Mouse (Mus musculus): ENCODE data around the gene Trmt2b. TPM values are rescaled to one million over a fixed set of nuclear protein-coding genes. Genes with fewer than 3 reads are reported as not detected.

Gene Trmt2b
- polyA plus RNA-seq, 1 experiment from 2014 or later, result 8.9 TPM

- H3K27me3 ChIP-seq (ENCODE audit: control insufficient read depth, insufficient read depth, low read depth, low read length), result no peaks in the 10 kb centered on the region
- H3K4me1 ChIP-seq (ENCODE audit: control insufficient read depth, low read depth, low read length), result no peaks in the 10 kb centered on the region
- H3K9ac ChIP-seq (ENCODE audit: low read depth, low read length), result no peak overlapping the region
- 82% methylated on average over 2 of the region's 2 CpGs for WGBS (ENCODE audit: insufficient replicate concordance)
- no peak overlapping the region for H3K4me2 ChIP-seq (ENCODE audit: low read depth, low read length)
- no peak overlapping the region for H3K4me3 ChIP-seq (ENCODE audit: low read depth, low read length)
- H3K36me3 ChIP-seq (ENCODE audit: control insufficient read depth, insufficient read depth), result no peaks in the 10 kb centered on the region; the same call in 1 of the 2 replicates
- H3K9me3 ChIP-seq (replicated peaks; ENCODE audit: control insufficient read depth, low read length), result no peaks in the 10 kb centered on the region
- H3K27ac ChIP-seq (ENCODE audit: low read length), result no peak overlapping the region
- no peak for ATAC-seq (ENCODE audit: low read depth)
Observed at GRCm38 (mm10) chrX:134248202-134248601, 28.6 kb downstream of the Trmt2b start.

- WGBS (ENCODE audit: insufficient replicate concordance), result 82% methylated on average over 10 of the region's 10 CpGs
- Histone ChIP-seq H3K4me2 (ENCODE audit: low read depth, low read length) (no peak overlapping the region), H3K36me3 (ENCODE audit: control insufficient read depth, insufficient read depth) (no peaks in the 10 kb centered on the region; the same call in 1 of the 2 replicates), H3K4me3 (ENCODE audit: low read depth, low read length) (no peak overlapping the region), H3K27me3 (ENCODE audit: control insufficient read depth, insufficient read depth, low read depth, low read length) (no peaks in the 10 kb centered on the region), H3K9me3 (replicated peaks; ENCODE audit: control insufficient read depth, low read length) (no peaks in the 10 kb centered on the region), H3K27ac (ENCODE audit: low read length) (no peak overlapping the region), H3K4me1 (ENCODE audit: control insufficient read depth, low read depth, low read length) (no peaks in the 10 kb centered on the region), H3K9ac (ENCODE audit: low read depth, low read length) (no peak overlapping the region)
- ATAC-seq (ENCODE audit: low read depth), result no peak
Observed at GRCm38 (mm10) chrX:134245946-134246345, 30.8 kb downstream of the Trmt2b start.

- no peak for ATAC-seq (ENCODE audit: low read depth)
- no peaks in the 10 kb centered on the region for H3K27me3 ChIP-seq (ENCODE audit: control insufficient read depth, insufficient read depth, low read depth, low read length)
- no peak overlapping the region for H3K27ac ChIP-seq (ENCODE audit: low read length)
- 83% methylated on average over 10 of the region's 10 CpGs for WGBS (ENCODE audit: insufficient replicate concordance)
- H3K9me3 ChIP-seq (replicated peaks; ENCODE audit: control insufficient read depth, low read length), result no peaks in the 10 kb centered on the region
- no peaks in the 10 kb centered on the region for H3K36me3 ChIP-seq (ENCODE audit: control insufficient read depth, insufficient read depth)
- H3K4me3 ChIP-seq (ENCODE audit: low read depth, low read length), result no peak overlapping the region
- no peak overlapping the region for H3K4me2 ChIP-seq (ENCODE audit: low read depth, low read length)
- no peaks in the 10 kb centered on the region for H3K4me1 ChIP-seq (ENCODE audit: control insufficient read depth, low read depth, low read length)
- no peak overlapping the region for H3K9ac ChIP-seq (ENCODE audit: low read depth, low read length)
Observed at GRCm38 (mm10) chrX:134238266-134238665, 38.5 kb downstream of the Trmt2b start.

- Histone ChIP-seq H3K9me3 (replicated peaks; ENCODE audit: control insufficient read depth, low read length) (no peaks in the 10 kb centered on the region), H3K4me3 (ENCODE audit: low read depth, low read length) (no peak overlapping the region), H3K27ac (ENCODE audit: low read length) (no peak overlapping the region), H3K27me3 (ENCODE audit: control insufficient read depth, insufficient read depth, low read depth, low read length) (no peaks in the 10 kb centered on the region), H3K9ac (ENCODE audit: low read depth, low read length) (no peak overlapping the region), H3K4me1 (ENCODE audit: control insufficient read depth, low read depth, low read length) (no peaks in the 10 kb centered on the region), H3K4me2 (ENCODE audit: low read depth, low read length) (no peak overlapping the region), H3K36me3 (ENCODE audit: control insufficient read depth, insufficient read depth) (no peaks in the 10 kb centered on the region)
- 43% methylated on average over 1 of the region's 1 CpGs for WGBS (ENCODE audit: insufficient replicate concordance)
- no peak for ATAC-seq (ENCODE audit: low read depth)
Observed at GRCm38 (mm10) chrX:134233048-134233447, 43.7 kb downstream of the Trmt2b start.

GRCm38 (mm10) chrX:134221856-134222255 is 54.9 kb downstream of the Trmt2b start, which contains the start of gene Nox1:
Gene Nox1 (minus strand): TSS chrX:134221956.
- Histone ChIP-seq H3K4me2 (ENCODE audit: low read depth, low read length) (no peak within 1 kb of the TSS), H3K4me1 (ENCODE audit: control insufficient read depth, low read depth, low read length) (no peaks in the 10 kb centered on the region), H3K9ac (ENCODE audit: low read depth, low read length) (no peak within 1 kb of the TSS), H3K36me3 (ENCODE audit: control insufficient read depth, insufficient read depth) (no peaks in the 10 kb centered on the region), H3K27ac (ENCODE audit: low read length) (no peak within 1 kb of the TSS), H3K4me3 (ENCODE audit: low read depth, low read length) (no peak within 1 kb of the TSS), H3K9me3 (replicated peaks; ENCODE audit: control insufficient read depth, low read length) (no peaks in the 10 kb centered on the region), H3K27me3 (ENCODE audit: control insufficient read depth, insufficient read depth, low read depth, low read length) (no peaks in the 10 kb centered on the region)
- ATAC-seq (ENCODE audit: low read depth), result no peak
- 53% methylated on average over 4 of the region's 4 CpGs for WGBS (ENCODE audit: insufficient replicate concordance)

- no peaks in the 10 kb centered on the region for H3K36me3 ChIP-seq (ENCODE audit: control insufficient read depth, insufficient read depth)
- no peak for ATAC-seq (ENCODE audit: low read depth)
- no peak overlapping the region for H3K4me3 ChIP-seq (ENCODE audit: low read depth, low read length)
- no peak overlapping the region for H3K27ac ChIP-seq (ENCODE audit: low read length)
- no peak overlapping the region for H3K4me2 ChIP-seq (ENCODE audit: low read depth, low read length)
- H3K9ac ChIP-seq (ENCODE audit: low read depth, low read length), result no peak overlapping the region
- 45% methylated on average over 3 of the region's 3 CpGs for WGBS (ENCODE audit: insufficient replicate concordance)
- no peaks in the 10 kb centered on the region for H3K9me3 ChIP-seq (replicated peaks; ENCODE audit: control insufficient read depth, low read length)
- H3K4me1 ChIP-seq (ENCODE audit: control insufficient read depth, low read depth, low read length), result no peaks in the 10 kb centered on the region
- no peaks in the 10 kb centered on the region for H3K27me3 ChIP-seq (ENCODE audit: control insufficient read depth, insufficient read depth, low read depth, low read length)
Observed at GRCm38 (mm10) chrX:134220618-134221017, 56.2 kb downstream of the Trmt2b start.

- no peaks in the 10 kb centered on the region for H3K27me3 ChIP-seq (ENCODE audit: control insufficient read depth, insufficient read depth, low read depth, low read length)
- no peaks in the 10 kb centered on the region for H3K36me3 ChIP-seq (ENCODE audit: control insufficient read depth, insufficient read depth)
- H3K9ac ChIP-seq (ENCODE audit: low read depth, low read length), result no peak overlapping the region
- no peaks in the 10 kb centered on the region for H3K4me1 ChIP-seq (ENCODE audit: control insufficient read depth, low read depth, low read length)
- H3K4me3 ChIP-seq (ENCODE audit: low read depth, low read length), result no peak overlapping the region
- no peak for ATAC-seq (ENCODE audit: low read depth)
- H3K4me2 ChIP-seq (ENCODE audit: low read depth, low read length), result no peak overlapping the region
- H3K9me3 ChIP-seq (replicated peaks; ENCODE audit: control insufficient read depth, low read length), result no peaks in the 10 kb centered on the region
- no peak overlapping the region for H3K27ac ChIP-seq (ENCODE audit: low read length)
- 31% methylated on average over 4 of the region's 4 CpGs for WGBS (ENCODE audit: insufficient replicate concordance)
Observed at GRCm38 (mm10) chrX:134218161-134218560, 58.6 kb downstream of the Trmt2b start.

- Histone ChIP-seq H3K4me2 (ENCODE audit: low read depth, low read length) (no peak overlapping the region), H3K4me3 (ENCODE audit: low read depth, low read length) (no peak overlapping the region), H3K36me3 (ENCODE audit: control insufficient read depth, insufficient read depth) (no peaks in the 10 kb centered on the region), H3K27me3 (ENCODE audit: control insufficient read depth, insufficient read depth, low read depth, low read length) (no peaks in the 10 kb centered on the region), H3K4me1 (ENCODE audit: control insufficient read depth, low read depth, low read length) (no peaks in the 10 kb centered on the region), H3K9ac (ENCODE audit: low read depth, low read length) (no peak overlapping the region), H3K27ac (ENCODE audit: low read length) (no peak overlapping the region), H3K9me3 (replicated peaks; ENCODE audit: control insufficient read depth, low read length) (no peaks in the 10 kb centered on the region)
- ATAC-seq (ENCODE audit: low read depth), result no peak
- WGBS (ENCODE audit: insufficient replicate concordance), result 68% methylated on average over 7 of the region's 7 CpGs
Observed at GRCm38 (mm10) chrX:134211151-134211642, 65.6 kb downstream of the Trmt2b start.

GRCm38 (mm10) chrX:134208491-134208890 is 68.3 kb downstream of the Trmt2b start:
- H3K9me3 ChIP-seq (replicated peaks; ENCODE audit: control insufficient read depth, low read length), result no peaks in the 10 kb centered on the region
- ATAC-seq (ENCODE audit: low read depth), result peak; percentile 67
- no peak overlapping the region for H3K4me3 ChIP-seq (ENCODE audit: low read depth, low read length)
- no peaks in the 10 kb centered on the region for H3K36me3 ChIP-seq (ENCODE audit: control insufficient read depth, insufficient read depth)
- H3K4me2 ChIP-seq (ENCODE audit: low read depth, low read length), result no peak overlapping the region
- no peak overlapping the region for H3K27ac ChIP-seq (ENCODE audit: low read length)
- 50% methylated on average over 2 of the region's 2 CpGs for WGBS (ENCODE audit: insufficient replicate concordance)
- H3K4me1 ChIP-seq (ENCODE audit: control insufficient read depth, low read depth, low read length), result no peaks in the 10 kb centered on the region
- H3K27me3 ChIP-seq (ENCODE audit: control insufficient read depth, insufficient read depth, low read depth, low read length), result no peaks in the 10 kb centered on the region
- H3K9ac ChIP-seq (ENCODE audit: low read depth, low read length), result no peak overlapping the region
